Mouse (Mus musculus): ENCODE results near the gene Bcorl1. TPM values are rescaled to one million over a fixed set of nuclear protein-coding genes. Genes with fewer than 3 reads are reported as not detected.
"Not testable (repeated sequence)": the region's sequence is repeated elsewhere in the genome, so short reads cannot be mapped to it uniquely, and the experiment has no call there.

Gene Bcorl1
- polyA plus RNA-seq, 1 experiment from 2014 or later, result 6.4 TPM

GRCm38 (mm10) chrX:48429538-48429937 is 88.4 kb downstream of the Bcorl1 start:
- ATAC-seq (ENCODE audit: low FRiP score), result no peak
- Histone ChIP-seq H3K27me3 (no peaks in the 10 kb centered on the region), H3K4me3 (replicated peaks) (no peak overlapping the region), H3K9me3 (no peaks in the 10 kb centered on the region), H3K4me2 (no peak overlapping the region), H3K27ac (no peak overlapping the region), H3K9ac (no peak overlapping the region), H3K4me1 (no peaks in the 10 kb centered on the region), H3K36me3 (replicated peaks) (no peaks in the 10 kb centered on the region)
- WGBS, result 40% methylated on average over 6 of the region's 6 CpGs

DNA sequence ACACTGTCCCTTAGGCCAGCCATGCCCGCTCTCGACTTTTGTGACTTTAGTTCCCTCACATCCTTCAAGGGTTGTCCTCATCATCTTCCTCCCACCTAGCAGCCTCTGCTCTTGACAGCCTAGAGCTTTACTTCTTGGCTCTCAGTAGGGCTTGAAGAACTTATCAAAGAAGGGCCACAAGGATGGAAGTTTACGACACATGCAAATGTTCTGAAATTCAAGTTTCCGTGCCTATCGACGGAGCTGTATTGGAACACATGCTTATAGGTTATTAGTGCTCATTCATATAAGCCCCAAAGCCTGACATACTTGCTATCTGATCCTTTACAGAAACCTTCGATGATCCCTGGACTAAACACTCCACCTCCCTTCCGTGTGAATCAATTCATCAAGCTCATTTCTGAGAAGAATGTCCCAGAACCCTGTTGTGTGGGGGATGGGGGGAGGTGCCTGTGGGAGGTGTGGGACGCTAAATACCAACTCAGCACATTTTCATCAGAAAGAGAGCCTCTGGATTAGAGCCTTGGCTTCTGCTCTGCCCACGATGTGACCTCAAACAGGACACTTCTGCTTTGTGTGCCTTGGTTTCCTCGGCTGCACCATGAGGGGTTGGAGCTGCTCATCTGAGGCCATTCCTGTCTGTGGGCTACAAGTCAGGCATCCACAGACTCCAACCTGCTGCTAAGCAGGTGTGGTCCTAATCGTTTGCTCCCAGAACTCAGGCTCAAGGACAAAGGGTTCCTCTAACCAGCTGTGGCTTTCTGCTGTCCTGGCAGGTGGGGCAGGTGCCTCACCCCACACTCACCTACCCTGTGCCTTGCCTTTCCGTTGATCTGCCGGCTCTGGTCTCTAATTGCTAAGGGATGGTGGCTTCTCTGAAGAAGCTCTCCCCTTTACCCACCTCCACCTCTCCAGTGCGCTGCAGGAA is 91.7 kb downstream of the Bcorl1 start:
- Histone ChIP-seq H3K27me3 (no peaks in the 10 kb centered on the region), H3K4me1 (no peaks in the 10 kb centered on the region), H3K4me2 (no peak overlapping the region), H3K36me3 (replicated peaks) (no peaks in the 10 kb centered on the region), H3K4me3 (replicated peaks) (no peak overlapping the region), H3K9ac (no peak overlapping the region), H3K27ac (no peak overlapping the region), H3K9me3 (no peaks in the 10 kb centered on the region)
- WGBS, result 72% methylated on average over 15 of the region's 15 CpGs
- ATAC-seq (ENCODE audit: low FRiP score), result no peak

GRCm38 (mm10) chrX:48433527-48433899 is 92.4 kb downstream of the Bcorl1 start:
- H3K4me3 ChIP-seq (replicated peaks), result no peak overlapping the region
- no peak overlapping the region for H3K4me2 ChIP-seq
- H3K36me3 ChIP-seq (replicated peaks), result no peaks in the 10 kb centered on the region
- no peaks in the 10 kb centered on the region for H3K9me3 ChIP-seq
- H3K27ac ChIP-seq, result no peak overlapping the region
- ATAC-seq (ENCODE audit: low FRiP score), result no peak
- H3K4me1 ChIP-seq, result no peaks in the 10 kb centered on the region
- WGBS, result 46% methylated on average over 6 of the region's 6 CpGs
- no peak overlapping the region for H3K9ac ChIP-seq
- H3K27me3 ChIP-seq, result no peaks in the 10 kb centered on the region

DNA sequence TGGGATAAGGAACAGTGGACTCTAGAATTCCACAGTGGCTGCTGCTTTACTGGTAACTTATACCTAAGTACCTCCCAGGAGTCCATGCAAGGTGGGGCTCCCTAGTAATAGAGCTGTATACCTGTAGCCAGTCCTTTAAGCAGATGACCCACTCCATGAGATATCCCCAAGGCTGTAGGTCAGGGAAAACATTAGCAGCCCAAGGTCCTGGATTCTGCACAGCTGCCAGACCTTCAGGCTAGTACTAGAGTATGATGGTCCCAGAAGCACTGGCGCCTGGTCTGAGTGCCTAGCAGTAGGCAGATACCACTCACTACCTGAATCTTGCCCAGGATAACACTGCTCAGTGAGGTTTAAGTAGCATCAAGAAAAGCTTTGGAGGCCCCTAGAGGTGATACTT is 93.1 kb downstream of the Bcorl1 start:
- Histone ChIP-seq H3K27ac (no peak overlapping the region), H3K4me2 (no peak overlapping the region), H3K9me3 (no peaks in the 10 kb centered on the region), H3K36me3 (replicated peaks) (no peaks in the 10 kb centered on the region), H3K9ac (no peak overlapping the region), H3K4me1 (no peaks in the 10 kb centered on the region), H3K4me3 (replicated peaks) (no peak overlapping the region), H3K27me3 (no peaks in the 10 kb centered on the region)
- WGBS, result 82% methylated on average over 1 of the region's 1 CpGs
- no peak for ATAC-seq (ENCODE audit: low FRiP score)

DNA sequence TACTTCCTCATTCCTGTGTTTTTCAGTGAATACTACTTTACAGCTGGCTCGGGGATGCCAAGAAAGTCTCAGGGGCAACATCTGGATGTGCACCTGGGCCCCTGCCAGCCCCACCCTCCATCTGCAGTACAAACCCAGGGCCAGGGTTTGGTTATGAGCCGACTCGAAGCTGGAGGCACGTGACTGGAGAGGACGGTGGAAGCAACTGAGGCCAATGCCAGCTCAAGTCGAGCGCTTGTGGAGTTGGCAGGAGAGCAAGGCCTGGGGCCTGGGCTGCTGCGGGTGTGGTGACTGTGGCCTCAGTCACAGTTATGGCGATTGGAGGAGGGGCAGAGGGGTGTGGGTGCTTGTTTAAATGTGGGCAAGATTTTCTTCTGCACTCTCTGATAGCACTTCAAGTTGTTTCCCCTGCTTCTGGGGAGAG is 94.3 kb downstream of the Bcorl1 start:
- Histone ChIP-seq H3K4me2 (no peak overlapping the region), H3K36me3 (replicated peaks) (no peaks in the 10 kb centered on the region), H3K4me1 (no peaks in the 10 kb centered on the region), H3K4me3 (replicated peaks) (no peak overlapping the region), H3K9me3 (no peaks in the 10 kb centered on the region), H3K27ac (no peak overlapping the region), H3K9ac (no peak overlapping the region), H3K27me3 (no peaks in the 10 kb centered on the region)
- ATAC-seq (ENCODE audit: low FRiP score), result no peak
- 84% methylated on average over 9 of the region's 9 CpGs for WGBS

GRCm38 (mm10) chrX:48436082-48436481 is 94.9 kb downstream of the Bcorl1 start:
- not testable (repeated sequence) for H3K9ac ChIP-seq; H3K4me1 ChIP-seq; H3K36me3 ChIP-seq (replicated peaks); H3K9me3 ChIP-seq; ATAC-seq (ENCODE audit: low FRiP score); H3K4me2 ChIP-seq; H3K27me3 ChIP-seq; H3K4me3 ChIP-seq (replicated peaks); H3K27ac ChIP-seq
- 84% methylated on average over 6 of the region's 7 CpGs for WGBS

DNA sequence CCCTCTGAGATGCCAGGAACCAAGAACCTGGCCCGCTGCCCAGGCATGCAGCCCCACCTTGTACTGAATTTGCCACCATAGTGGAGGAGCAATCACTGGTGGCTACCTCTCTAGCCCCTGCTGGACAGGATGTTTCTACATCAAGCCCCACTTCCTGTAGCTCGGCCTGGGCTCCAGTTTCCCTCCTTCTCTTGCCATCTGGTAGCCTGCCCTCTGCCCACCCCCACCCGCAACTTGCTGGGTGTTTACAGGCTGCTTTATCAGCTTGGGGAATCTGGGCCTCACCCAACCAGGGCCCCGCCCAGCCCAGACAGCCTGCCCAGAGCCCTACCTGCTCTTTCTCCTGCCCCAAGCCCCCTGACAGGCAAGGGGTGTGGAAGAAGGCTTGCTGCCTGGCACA is 97.9 kb downstream of the Bcorl1 start:
- H3K9me3 ChIP-seq, result no peaks in the 10 kb centered on the region
- H3K36me3 ChIP-seq (replicated peaks), result no peaks in the 10 kb centered on the region
- no peaks in the 10 kb centered on the region for H3K4me1 ChIP-seq
- H3K27me3 ChIP-seq, result no peaks in the 10 kb centered on the region
- ATAC-seq (ENCODE audit: low FRiP score), result no peak
- H3K4me2 ChIP-seq, result no peak overlapping the region
- no peak overlapping the region for H3K4me3 ChIP-seq (replicated peaks)
- no peak overlapping the region for H3K9ac ChIP-seq
- H3K27ac ChIP-seq, result no peak overlapping the region
- 85% methylated on average over 4 of the region's 4 CpGs for WGBS

GRCm38 (mm10) chrX:48441548-48441947 is 100.4 kb downstream of the Bcorl1 start:
- Histone ChIP-seq H3K27ac (no peak overlapping the region), H3K4me2 (no peak overlapping the region), H3K4me1 (no peaks in the 10 kb centered on the region), H3K9ac (no peak overlapping the region), H3K9me3 (no peaks in the 10 kb centered on the region), H3K4me3 (replicated peaks) (no peak overlapping the region), H3K36me3 (replicated peaks) (no peaks in the 10 kb centered on the region), H3K27me3 (no peaks in the 10 kb centered on the region)
- ATAC-seq (ENCODE audit: low FRiP score), result no peak
- 91% methylated on average over 6 of the region's 6 CpGs for WGBS

DNA sequence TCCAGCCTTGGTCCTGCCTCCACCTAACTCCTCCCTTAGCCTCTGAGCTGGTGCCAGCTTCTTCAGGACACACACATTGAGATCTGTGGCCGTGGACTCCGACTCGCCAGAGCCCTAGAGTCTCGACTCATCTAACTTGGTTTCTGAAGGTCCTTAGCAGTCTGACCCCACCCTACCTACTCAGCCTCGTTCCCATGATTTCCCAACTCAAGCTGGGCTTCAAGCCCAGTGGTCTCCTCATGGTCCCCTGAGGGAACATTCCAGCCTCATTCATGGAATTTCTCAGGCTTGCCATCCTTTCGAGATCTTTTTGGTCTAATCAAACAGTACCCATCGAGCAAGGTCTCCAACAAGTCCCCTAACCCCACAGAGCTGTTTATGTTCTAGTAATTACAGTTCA is 100.8 kb downstream of the Bcorl1 start:
- Histone ChIP-seq H3K9ac (no peak overlapping the region), H3K4me3 (replicated peaks) (no peak overlapping the region), H3K4me1 (no peaks in the 10 kb centered on the region), H3K27me3 (no peaks in the 10 kb centered on the region), H3K4me2 (no peak overlapping the region), H3K36me3 (replicated peaks) (no peaks in the 10 kb centered on the region), H3K27ac (no peak overlapping the region), H3K9me3 (no peaks in the 10 kb centered on the region)
- 91% methylated on average over 7 of the region's 7 CpGs for WGBS
- no peak for ATAC-seq (ENCODE audit: low FRiP score)

DNA sequence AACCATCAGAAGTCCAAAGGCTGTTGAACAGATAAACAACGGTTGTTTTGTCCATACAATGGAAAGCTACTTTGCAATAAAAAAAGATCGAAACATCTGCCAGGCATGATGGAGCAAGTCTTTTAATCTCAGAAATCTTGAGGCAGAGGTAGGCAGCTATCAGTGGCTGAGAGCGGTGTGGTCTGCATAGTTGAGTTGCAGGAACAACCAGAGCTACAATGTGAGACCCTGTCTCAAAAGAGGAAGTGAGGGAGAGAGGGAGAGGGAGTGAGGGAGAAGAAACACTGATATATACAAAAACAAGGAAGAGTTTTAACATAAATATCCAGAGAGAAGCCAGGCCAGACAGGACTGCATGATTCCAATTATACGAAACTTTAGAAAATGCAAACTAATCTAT is 103.5 kb downstream of the Bcorl1 start:
- no peak overlapping the region for H3K9ac ChIP-seq
- H3K9me3 ChIP-seq, result no peaks in the 10 kb centered on the region
- 89% methylated on average over 4 of the region's 4 CpGs for WGBS
- H3K27ac ChIP-seq, result no peak overlapping the region
- H3K27me3 ChIP-seq, result no peaks in the 10 kb centered on the region
- no peaks in the 10 kb centered on the region for H3K36me3 ChIP-seq (replicated peaks)
- no peak overlapping the region for H3K4me2 ChIP-seq
- no peaks in the 10 kb centered on the region for H3K4me1 ChIP-seq
- no peak for ATAC-seq (ENCODE audit: low FRiP score)
- no peak overlapping the region for H3K4me3 ChIP-seq (replicated peaks)

GRCm38 (mm10) chrX:48449646-48450045 is 108.5 kb downstream of the Bcorl1 start:
- Histone ChIP-seq H3K9ac (no peak overlapping the region), H3K36me3 (replicated peaks) (no peaks in the 10 kb centered on the region), H3K27me3 (peaks cover 31% of the 10 kb centered on the region), H3K4me1 (no peaks in the 10 kb centered on the region), H3K4me2 (no peak overlapping the region; the same call in 1 of the 2 replicates), H3K9me3 (no peaks in the 10 kb centered on the region), H3K4me3 (replicated peaks) (no peak overlapping the region), H3K27ac (no peak overlapping the region)
- ATAC-seq (ENCODE audit: low FRiP score), result peak; percentile 11; the same call in 1 of the 2 replicates
- WGBS, result 31% methylated on average over 10 of the region's 10 CpGs

GRCm38 (mm10) chrX:48452231-48452890 is 111.2 kb downstream of the Bcorl1 start:
- H3K9me3 ChIP-seq, result no peaks in the 10 kb centered on the region
- peak overlapping the region; percentile 51 for H3K4me2 ChIP-seq
- ATAC-seq (ENCODE audit: low FRiP score), result no peak
- H3K36me3 ChIP-seq (replicated peaks), result no peaks in the 10 kb centered on the region
- H3K9ac ChIP-seq, result no peak overlapping the region
- H3K27ac ChIP-seq, result no peak overlapping the region
- H3K4me3 ChIP-seq (replicated peaks), result peak overlapping the region; percentile 41
- WGBS, result 39% methylated on average over 9 of the region's 9 CpGs
- H3K27me3 ChIP-seq, result peaks cover 42% of the 10 kb centered on the region
- no peaks in the 10 kb centered on the region for H3K4me1 ChIP-seq
